Mouse (Mus musculus) G1E (cell line): ENCODE measurements around the gene Tinf2. TPM values are rescaled to one million over a fixed set of nuclear protein-coding genes. Genes with fewer than 3 reads are reported as not detected.

Source experiments
- ATAC-seq: 2 replicates; pipeline ENCODE4 v1.8.0; 2016; ENCODE audit warnings: mild to moderate bottlenecking; ENCODE audit not compliant: insufficient number of reproducible peaks, poor library complexity, low FRiP score, severe bottlenecking; ENCODE audit errors: extremely low read depth
- DNase-seq: peaks from one replicate; pipeline ENCODE4 v3.0.0; 2012; ENCODE audit warnings: low spot score
- H3K27me3 ChIP-seq: 2 replicates; pipeline ENCODE4 v1.6.1; 2012; ENCODE audit warnings: mild to moderate bottlenecking, low read length, inconsistent platforms; ENCODE audit not compliant: insufficient read depth
- H3K36me3 ChIP-seq: replicated peaks from 2 replicates; pipeline ENCODE3; 2012; ENCODE audit warnings: mild to moderate bottlenecking, inconsistent platforms
- H3K4me1 ChIP-seq: 2 replicates; pipeline ENCODE4 v1.6.1; 2012; ENCODE audit warnings: low read depth, low read length, inconsistent platforms, mixed read lengths; ENCODE audit not compliant: insufficient read depth
- H3K4me3 ChIP-seq: 2 replicates; pipeline ENCODE4 v1.5.1; 2012; ENCODE audit warnings: low read depth, mild to moderate bottlenecking, inconsistent platforms, low read length, moderate library complexity, mixed read lengths
- H3K9me3 ChIP-seq: replicated peaks from 2 replicates; pipeline ENCODE4 v1.6.1; 2012; ENCODE audit warnings: inconsistent platforms
- CTCF ChIP-seq: IDR thresholded peaks from 2 replicates; pipeline ENCODE4 v1.5.1; 2012; ENCODE audit warnings: low read depth, low read length, inconsistent platforms, mixed read lengths
- GATA1 ChIP-seq: IDR thresholded peaks from 2 replicates; pipeline ENCODE4 v1.6.1; 2012; ENCODE audit warnings: borderline replicate concordance, low read length, inconsistent platforms, mixed read lengths
- GATA2 ChIP-seq: IDR thresholded peaks from 2 replicates; pipeline ENCODE4 v1.6.1; 2012; ENCODE audit warnings: low read depth, low read length, inconsistent platforms, borderline replicate concordance
- POLR2AphosphoS5 ChIP-seq: IDR thresholded peaks from 2 replicates; pipeline ENCODE4 v1.6.1; 2012; ENCODE audit warnings: low read depth, low read length, inconsistent platforms; ENCODE audit not compliant: insufficient replicate concordance
- TAL1 ChIP-seq: conservative IDR thresholded peaks from 2 replicates; pipeline ENCODE4 v1.6.1; 2012; ENCODE audit warnings: low read depth, low read length, inconsistent platforms, mixed read lengths
- polyA plus RNA-seq: library from polyadenylated mRNA; stranded (reverse); fragments of >175 nt; gene quantifications from 2 replicates; pipeline ENCODE4 v1.2.3, GENCODE M21; 2012
- total RNA-seq, 2 experiments: library from RNA; stranded (forward) in 1 of 2; stranded (reverse) in 1 of 2; fragments of 200-1000 nt in 1 of 2; fragments of >200 nt in 1 of 2; fragmentation: Nextera tagmentation in 1 of 2; gene quantifications; 2 replicates each; pipeline ENCODE4 v1.2.3; 2014 to 2017

The Tinf2 gene
- total and polyA plus RNA-seq, 3 experiments, result 42.4 to 55.1 (median 44.2) TPM

GRCm38 (mm10) chr14:55709509-55709908 lies 27.9 kb upstream of the Tinf2 start:
- Histone ChIP-seq H3K4me3 (no peak overlapping the region), H3K4me1 (peaks cover 84% of the 10 kb centered on the region), H3K27me3 (no peaks in the 10 kb centered on the region), H3K9me3 (no peaks in the 10 kb centered on the region), H3K36me3 (peaks cover 58% of the 10 kb centered on the region)
- ATAC-seq (no peak), DNase-seq (no peak)
- TF ChIP-seq GATA2 (no peak), CTCF (no peak), GATA1 (no peak), TAL1 (no peak), POLR2AphosphoS5 (no peak)

- Histone ChIP-seq H3K4me1 (peaks cover 66% of the 10 kb centered on the region), H3K36me3 (peaks cover 79% of the 10 kb centered on the region), H3K4me3 (no peak overlapping the region; the same call in 1 of the 2 replicates), H3K27me3 (no peaks in the 10 kb centered on the region), H3K9me3 (no peaks in the 10 kb centered on the region)
- DNase-seq, result peak; percentile 67
- peak; percentile 89 for ATAC-seq
- TF ChIP-seq POLR2AphosphoS5 (no peak), TAL1 (peak; percentile 47)
These were observed 25.8 kb upstream of the Tinf2 start for GRCm38 (mm10) chr14:55707397-55707796.

DNA sequence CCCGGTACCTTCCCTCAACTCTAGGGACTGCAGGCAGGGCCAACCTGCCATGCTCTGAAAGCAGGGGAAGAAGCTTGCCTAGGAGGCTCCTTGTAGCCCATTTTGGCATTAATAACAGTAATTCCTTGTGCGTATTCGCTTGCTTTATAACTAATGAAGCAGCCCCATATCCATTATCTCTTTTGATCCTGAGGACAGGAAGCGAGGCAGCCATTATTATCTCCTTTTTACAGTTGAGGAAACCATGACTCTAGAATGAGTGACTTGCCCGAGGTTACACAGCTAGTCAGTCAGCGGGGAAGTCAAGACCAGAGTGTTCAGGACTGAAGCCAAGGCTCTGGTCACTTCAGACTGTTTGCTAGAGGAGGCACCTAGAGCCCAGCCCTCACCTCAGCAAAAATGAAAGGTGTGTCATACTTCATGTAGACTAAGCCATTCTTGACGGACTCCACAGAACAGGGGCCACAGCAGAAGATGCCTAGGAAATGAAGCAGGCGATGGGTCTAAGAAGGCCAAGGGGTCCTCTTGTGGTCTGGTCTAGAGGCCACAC lies 24.5 kb upstream of the Tinf2 start:
- Histone ChIP-seq H3K4me3 (no peak overlapping the region), H3K4me1 (peaks cover 54% of the 10 kb centered on the region), H3K36me3 (peaks cover 80% of the 10 kb centered on the region), H3K9me3 (no peaks in the 10 kb centered on the region), H3K27me3 (no peaks in the 10 kb centered on the region)
- no peak for TF ChIP-seq GATA1
- no peak for TF ChIP-seq POLR2AphosphoS5
- no peak for TF ChIP-seq CTCF
- TF ChIP-seq TAL1, result no peak
- no peak for TF ChIP-seq GATA2
- DNase-seq, result no peak
- ATAC-seq, result no peak

GRCm38 (mm10) chr14:55702761-55703160 lies 21.1 kb upstream of the Tinf2 start:
- no peaks in the 10 kb centered on the region for H3K9me3 ChIP-seq
- ATAC-seq, result no peak

DNA sequence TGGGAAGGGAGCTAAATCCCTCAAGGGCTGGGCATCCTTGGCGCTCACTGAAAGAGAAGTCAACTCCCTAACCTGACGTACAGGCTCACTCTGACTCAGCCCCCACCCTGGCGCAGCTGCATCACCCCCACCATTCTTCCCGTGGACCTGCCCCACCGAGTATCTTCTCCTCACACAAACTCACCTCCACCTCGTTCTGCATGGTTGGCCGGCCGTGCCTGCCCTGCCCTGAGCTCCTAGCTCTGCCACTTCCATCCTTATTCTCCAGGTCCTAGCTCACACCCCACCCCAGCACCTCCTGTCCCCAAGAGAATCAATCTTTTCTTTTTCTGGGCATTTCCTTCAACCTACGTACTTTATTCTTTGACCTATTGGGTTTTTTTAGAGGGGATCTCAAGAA lies 19.5 kb upstream of the Tinf2 start:
- ATAC-seq, result no peak
- no peak for DNase-seq
- Histone ChIP-seq H3K9me3 (no peaks in the 10 kb centered on the region), H3K4me3 (no peak overlapping the region), H3K36me3 (peaks cover 68% of the 10 kb centered on the region), H3K27me3 (no peaks in the 10 kb centered on the region), H3K4me1 (peaks cover 35% of the 10 kb centered on the region)
- no peak for TF ChIP-seq GATA1
- TF ChIP-seq GATA2, result no peak
- TF ChIP-seq TAL1, result no peak

More at GRCm38 (mm10) chr14:55702761-55703160, 21.1 kb upstream of the Tinf2 start:
- Histone ChIP-seq H3K36me3 (peaks cover 80% of the 10 kb centered on the region), H3K4me3 (no peak overlapping the region), H3K27me3 (no peaks in the 10 kb centered on the region), H3K4me1 (peaks cover 40% of the 10 kb centered on the region)
- TF ChIP-seq POLR2AphosphoS5 (no peak), CTCF (no peak), TAL1 (no peak), GATA2 (no peak)
- no peak for DNase-seq

GRCm38 (mm10) chr14:55697226-55697625 lies 15.6 kb upstream of the Tinf2 start:
- DNase-seq (peak; percentile 45), ATAC-seq (peak; percentile 49)
- H3K4me3 ChIP-seq, result peak overlapping the region; percentile 55

GRCm38 (mm10) chr14:55689433-55689832 lies 7.8 kb upstream of the Tinf2 start:
- no peak for ATAC-seq

More at GRCm38 (mm10) chr14:55697226-55697625, 15.6 kb upstream of the Tinf2 start:
- no peaks in the 10 kb centered on the region for H3K27me3 ChIP-seq
- peaks cover 26% of the 10 kb centered on the region for H3K4me1 ChIP-seq
- H3K9me3 ChIP-seq, result peaks cover 10% of the 10 kb centered on the region
- TF ChIP-seq GATA2, result no peak
- no peak for TF ChIP-seq TAL1
- no peak for TF ChIP-seq CTCF
- TF ChIP-seq GATA1, result no peak
- TF ChIP-seq POLR2AphosphoS5, result no peak
- H3K36me3 ChIP-seq, result peaks cover 29% of the 10 kb centered on the region

More at GRCm38 (mm10) chr14:55689433-55689832, 7.8 kb upstream of the Tinf2 start:
- H3K4me1 ChIP-seq, result peaks cover 2% of the 10 kb centered on the region; the same call in 1 of the 2 replicates
- H3K9me3 ChIP-seq, result peaks cover 6% of the 10 kb centered on the region; the same call in 1 of the 2 replicates
- H3K27me3 ChIP-seq, result peaks cover 7% of the 10 kb centered on the region; the same call in 1 of the 2 replicates
- no peaks in the 10 kb centered on the region for H3K36me3 ChIP-seq
- no peak overlapping the region for H3K4me3 ChIP-seq
- no peak for DNase-seq
- TF ChIP-seq GATA1 (no peak), TAL1 (no peak), GATA2 (no peak), CTCF (no peak), POLR2AphosphoS5 (no peak)
